Mouse (Mus musculus): Measurements from ENCODE around the gene Gck. TPM values are rescaled to one million over a fixed set of nuclear protein-coding genes. Genes with fewer than 3 reads are reported as not detected.

Gck gene
- polyA plus RNA-seq, 1 experiment from 2014 or later = 1.0 TPM

GRCm38 (mm10) chr11:5859883-5860550 lies 89.9 kb downstream of the Gck start:
- Histone ChIP-seq H3K4me1 (ENCODE audit: control insufficient read depth, insufficient read depth, low read length) (peaks cover 32% of the 10 kb centered on the region), H3K9me3 (ENCODE audit: control insufficient read depth, low read length) (no peaks in the 10 kb centered on the region), H3K27ac (replicated peaks; ENCODE audit: low read depth, low read length) (no peak overlapping the region), H3K27me3 (replicated peaks; ENCODE audit: control insufficient read depth, insufficient read depth, low read length) (peaks cover 15% of the 10 kb centered on the region; the same call in 1 of the 2 replicates), H3K4me3 (ENCODE audit: low read depth, low read length) (no peak overlapping the region), H3K9ac (ENCODE audit: low read depth, low read length) (no peak overlapping the region), H3K36me3 (ENCODE audit: control insufficient read depth, insufficient read depth, low read length) (peaks cover 6% of the 10 kb centered on the region; the same call in 1 of the 2 replicates), H3K4me2 (ENCODE audit: low read depth, low read length) (no peak overlapping the region)
- DNase-seq (ENCODE audit: low spot score) (no peak), ATAC-seq (ENCODE audit: low read depth) (no peak)
- WGBS = 82% methylated on average over 13 of the region's 13 CpGs

- no peak overlapping the region for H3K4me3 ChIP-seq (ENCODE audit: low read depth, low read length)
- no peak overlapping the region for H3K9ac ChIP-seq (ENCODE audit: low read depth, low read length)
- ATAC-seq (ENCODE audit: low read depth) (no peak), DNase-seq (ENCODE audit: low spot score) (no peak)
- H3K36me3 ChIP-seq (ENCODE audit: control insufficient read depth, insufficient read depth, low read length) = no peaks in the 10 kb centered on the region
- H3K4me1 ChIP-seq (ENCODE audit: control insufficient read depth, insufficient read depth, low read length) = peaks cover 32% of the 10 kb centered on the region
- WGBS = 71% methylated on average over 1 of the region's 1 CpGs
- H3K27ac ChIP-seq (replicated peaks; ENCODE audit: low read depth, low read length) = no peak overlapping the region
- H3K9me3 ChIP-seq (ENCODE audit: control insufficient read depth, low read length) = no peaks in the 10 kb centered on the region
- peaks cover 15% of the 10 kb centered on the region; the same call in 1 of the 2 replicates for H3K27me3 ChIP-seq (replicated peaks; ENCODE audit: control insufficient read depth, insufficient read depth, low read length)
- H3K4me2 ChIP-seq (ENCODE audit: low read depth, low read length) = no peak overlapping the region
Observed at GRCm38 (mm10) chr11:5858723-5859122, 91.2 kb downstream of the Gck start.

GRCm38 (mm10) chr11:5856479-5857130 lies 93.3 kb downstream of the Gck start:
- H3K36me3 ChIP-seq (ENCODE audit: control insufficient read depth, insufficient read depth, low read length) = no peaks in the 10 kb centered on the region
- no peak overlapping the region for H3K4me2 ChIP-seq (ENCODE audit: low read depth, low read length)
- no peak overlapping the region for H3K4me3 ChIP-seq (ENCODE audit: low read depth, low read length)
- peaks cover 20% of the 10 kb centered on the region for H3K4me1 ChIP-seq (ENCODE audit: control insufficient read depth, insufficient read depth, low read length)
- peak overlapping the region; percentile 77 for H3K27ac ChIP-seq (replicated peaks; ENCODE audit: low read depth, low read length)
- WGBS = 71% methylated on average over 8 of the region's 8 CpGs
- DNase-seq (ENCODE audit: low spot score) (no peak), ATAC-seq (ENCODE audit: low read depth) (no peak)
- no peak overlapping the region for H3K9ac ChIP-seq (ENCODE audit: low read depth, low read length)
- H3K9me3 ChIP-seq (ENCODE audit: control insufficient read depth, low read length) = no peaks in the 10 kb centered on the region
- peaks cover 9% of the 10 kb centered on the region; the same call in 1 of the 2 replicates for H3K27me3 ChIP-seq (replicated peaks; ENCODE audit: control insufficient read depth, insufficient read depth, low read length)

- 23% methylated on average over 7 of the region's 7 CpGs for WGBS
- Histone ChIP-seq H3K9me3 (ENCODE audit: control insufficient read depth, low read length) (no peaks in the 10 kb centered on the region), H3K4me2 (ENCODE audit: low read depth, low read length) (no peak overlapping the region), H3K4me3 (ENCODE audit: low read depth, low read length) (no peak overlapping the region), H3K9ac (ENCODE audit: low read depth, low read length) (peak overlapping the region; percentile 40; the same call in 1 of the 2 replicates), H3K4me1 (ENCODE audit: control insufficient read depth, insufficient read depth, low read length) (peaks cover 13% of the 10 kb centered on the region), H3K27me3 (replicated peaks; ENCODE audit: control insufficient read depth, insufficient read depth, low read length) (0 out of 2 replicates have a peak, but pooled peaks cover 2% of the 10 kb centered on the region), H3K27ac (replicated peaks; ENCODE audit: low read depth, low read length) (peak overlapping the region; percentile 77), H3K36me3 (ENCODE audit: control insufficient read depth, insufficient read depth, low read length) (no peaks in the 10 kb centered on the region)
- ATAC-seq (ENCODE audit: low read depth) (peak; percentile 78), DNase-seq (ENCODE audit: low spot score) (peak; percentile 84)
Observed at GRCm38 (mm10) chr11:5855902-5856301, 94.0 kb downstream of the Gck start.

- Histone ChIP-seq H3K36me3 (ENCODE audit: control insufficient read depth, insufficient read depth, low read length) (no peaks in the 10 kb centered on the region), H3K9ac (ENCODE audit: low read depth, low read length) (peak overlapping the region; percentile 40; the same call in 1 of the 2 replicates), H3K4me1 (ENCODE audit: control insufficient read depth, insufficient read depth, low read length) (peaks cover 13% of the 10 kb centered on the region), H3K27me3 (replicated peaks; ENCODE audit: control insufficient read depth, insufficient read depth, low read length) (no peaks in the 10 kb centered on the region), H3K27ac (replicated peaks; ENCODE audit: low read depth, low read length) (peak overlapping the region; percentile 77), H3K4me2 (ENCODE audit: low read depth, low read length) (no peak overlapping the region), H3K9me3 (ENCODE audit: control insufficient read depth, low read length) (no peaks in the 10 kb centered on the region), H3K4me3 (ENCODE audit: low read depth, low read length) (no peak overlapping the region)
- DNase-seq (ENCODE audit: low spot score) (no peak), ATAC-seq (ENCODE audit: low read depth) (no peak)
Observed at GRCm38 (mm10) chr11:5855481-5855880, 94.4 kb downstream of the Gck start.

- Histone ChIP-seq H3K9ac (ENCODE audit: low read depth, low read length) (no peak overlapping the region), H3K4me1 (ENCODE audit: control insufficient read depth, insufficient read depth, low read length) (peaks cover 16% of the 10 kb centered on the region), H3K4me2 (ENCODE audit: low read depth, low read length) (no peak overlapping the region), H3K27me3 (replicated peaks; ENCODE audit: control insufficient read depth, insufficient read depth, low read length) (no peaks in the 10 kb centered on the region), H3K4me3 (ENCODE audit: low read depth, low read length) (no peak overlapping the region), H3K27ac (replicated peaks; ENCODE audit: low read depth, low read length) (no peak overlapping the region), H3K9me3 (ENCODE audit: control insufficient read depth, low read length) (no peaks in the 10 kb centered on the region), H3K36me3 (ENCODE audit: control insufficient read depth, insufficient read depth, low read length) (no peaks in the 10 kb centered on the region)
- WGBS = 18% methylated on average over 1 of the region's 1 CpGs
- ATAC-seq (ENCODE audit: low read depth) = no peak
- no peak for DNase-seq (ENCODE audit: low spot score)
Observed at GRCm38 (mm10) chr11:5852314-5852713, 97.6 kb downstream of the Gck start.

GRCm38 (mm10) chr11:5851021-5851736 lies 98.7 kb downstream of the Gck start:
- Histone ChIP-seq H3K27ac (replicated peaks; ENCODE audit: low read depth, low read length) (no peak overlapping the region; the same call in 1 of the 2 replicates), H3K9me3 (ENCODE audit: control insufficient read depth, low read length) (no peaks in the 10 kb centered on the region), H3K4me3 (ENCODE audit: low read depth, low read length) (no peak overlapping the region), H3K9ac (ENCODE audit: low read depth, low read length) (no peak overlapping the region), H3K4me1 (ENCODE audit: control insufficient read depth, insufficient read depth, low read length) (peaks cover 9% of the 10 kb centered on the region), H3K27me3 (replicated peaks; ENCODE audit: control insufficient read depth, insufficient read depth, low read length) (no peaks in the 10 kb centered on the region), H3K36me3 (ENCODE audit: control insufficient read depth, insufficient read depth, low read length) (no peaks in the 10 kb centered on the region), H3K4me2 (ENCODE audit: low read depth, low read length) (no peak overlapping the region)
- ATAC-seq (ENCODE audit: low read depth) (no peak), DNase-seq (ENCODE audit: low spot score) (no peak)
- WGBS = 52% methylated on average over 4 of the region's 4 CpGs

Measured in embryonic facial prominence, embryonic 14.5 days (tissue).